Mouse (Mus musculus) limb, embryonic 14.5 days (tissue): ENCODE results near the gene Muc13. TPM values are rescaled to one million over a fixed set of nuclear protein-coding genes. Genes with fewer than 3 reads are reported as not detected.

Experiments used
- ATAC-seq: fragments of 200-750 bp; cut with Nextera tagmentation; 2 replicates; pipeline ENCODE4 v1.8.0; 2017; ENCODE audit warnings: low read depth, moderate number of reproducible peaks, moderate TSS enrichment; ENCODE audit not compliant: low FRiP score
- DNase-seq: peaks from one replicate; pipeline ENCODE4 v3.0.0-alpha.2; 2015; ENCODE audit warnings: low spot score
- H3K27ac ChIP-seq: fragments of 300-500 bp; sonication (generic); replicated peaks from 2 replicates; pipeline ENCODE4 v1.5.1; 2014; ENCODE audit warnings: low read depth, mild to moderate bottlenecking, low read length, moderate library complexity, mixed read lengths
- H3K27me3 ChIP-seq: fragments of 300-500 bp; sonication (generic); 2 replicates; pipeline ENCODE4 v1.6.1; 2014; ENCODE audit warnings: low read length, mixed read lengths; ENCODE audit not compliant: control insufficient read depth, insufficient read depth
- H3K36me3 ChIP-seq: fragments of 300-500 bp; sonication (generic); 2 replicates; pipeline ENCODE4 v1.6.1; 2014; ENCODE audit warnings: mild to moderate bottlenecking, low read length, moderate library complexity, mixed read lengths; ENCODE audit not compliant: control insufficient read depth, insufficient read depth
- H3K4me1 ChIP-seq: fragments of 300-500 bp; sonication (generic); 2 replicates; pipeline ENCODE4 v1.6.1; 2014; ENCODE audit warnings: antibody characterized with exemption, low read length, mixed read lengths; ENCODE audit not compliant: control insufficient read depth, insufficient read depth
- H3K4me2 ChIP-seq: fragments of 300-500 bp; sonication (generic); replicated peaks from 2 replicates; pipeline ENCODE4 v1.6.1; 2014; ENCODE audit warnings: low read depth, mild to moderate bottlenecking, low read length, moderate library complexity; ENCODE audit not compliant: severe bottlenecking
- H3K4me3 ChIP-seq: fragments of 300-500 bp; sonication (generic); replicated peaks from 2 replicates; pipeline ENCODE4 v1.5.1; 2014; ENCODE audit warnings: low read length
- H3K9ac ChIP-seq: fragments of 300-500 bp; sonication (generic); 2 replicates; pipeline ENCODE4 v1.6.1; 2014; ENCODE audit warnings: mild to moderate bottlenecking, low read depth, low read length, moderate library complexity; ENCODE audit not compliant: severe bottlenecking
- H3K9me3 ChIP-seq: fragments of 300-500 bp; sonication (generic); 2 replicates; pipeline ENCODE4 v1.6.1; 2016; ENCODE audit warnings: low read length; ENCODE audit not compliant: control insufficient read depth
- POLR2A ChIP-seq: fragments of 200-500 bp; IDR thresholded peaks from 2 replicates; pipeline ENCODE4 v1.8.0; 2012; ENCODE audit warnings: inconsistent platforms, mild to moderate bottlenecking, moderate library complexity, borderline replicate concordance; ENCODE audit not compliant: insufficient read depth, insufficient read length; ENCODE audit errors: extremely low read depth
- WGBS: fragments of 180-500 bp; shearing (Covaris S2); extraction: QIAGEN DNeasy Blood & Tissue Kit; methylation state at CpG from one replicate; pipeline ENCODE4 v1.1.7; 2014; 5-methylcytosine and 5-hydroxymethylcytosine counted together
- polyA plus RNA-seq, 2 experiments: library from polyadenylated mRNA; depleted of rRNA in 1 of 2; stranded (reverse) in 1 of 2; unstranded in 1 of 2; fragments of >200 nt; fragmentation: Nextera tagmentation in 1 of 2; extraction: Ambion mirVana in 1 of 2; gene quantifications; 2 replicates each; pipeline versions ENCODE4 v1.2.1 to v1.2.3; 2012 to 2014

The Muc13 gene
- polyA plus RNA-seq, 2 experiments = 0.12 to 0.25 TPM

GRCm38 (mm10) chr16:33764501-33765193 is 29.2 kb upstream of the Muc13 start:
- ATAC-seq (no peak), DNase-seq (no peak)
- no peak overlapping the region for H3K9ac ChIP-seq
- 64% methylated on average over 12 of the region's 12 CpGs for WGBS
- no peak overlapping the region for H3K4me2 ChIP-seq
- H3K27ac ChIP-seq = no peak overlapping the region
- no peaks in the 10 kb centered on the region for H3K27me3 ChIP-seq
- no peaks in the 10 kb centered on the region for H3K9me3 ChIP-seq
- no peak for TF ChIP-seq POLR2A
- no peak overlapping the region for H3K4me3 ChIP-seq
- no peaks in the 10 kb centered on the region for H3K4me1 ChIP-seq
- peaks cover 8% of the 10 kb centered on the region; the same call in 1 of the 2 replicates for H3K36me3 ChIP-seq

- no peak for DNase-seq
- 94% methylated on average over 2 of the region's 2 CpGs for WGBS
- no peak overlapping the region for H3K4me3 ChIP-seq
- H3K4me1 ChIP-seq = no peaks in the 10 kb centered on the region
- peaks cover 8% of the 10 kb centered on the region; the same call in 1 of the 2 replicates for H3K36me3 ChIP-seq
- ATAC-seq = no peak
- H3K27ac ChIP-seq = no peak overlapping the region
- TF ChIP-seq POLR2A = no peak
- no peaks in the 10 kb centered on the region for H3K27me3 ChIP-seq
- H3K9me3 ChIP-seq = no peaks in the 10 kb centered on the region
- no peak overlapping the region for H3K4me2 ChIP-seq
- no peak overlapping the region for H3K9ac ChIP-seq
Observed at GRCm38 (mm10) chr16:33765477-33765876, 28.4 kb upstream of the Muc13 start.

- no peaks in the 10 kb centered on the region for H3K9me3 ChIP-seq
- no peak for TF ChIP-seq POLR2A
- no peaks in the 10 kb centered on the region for H3K4me1 ChIP-seq
- ATAC-seq = no peak
- DNase-seq = no peak
- H3K4me2 ChIP-seq = no peak overlapping the region
- no peak overlapping the region for H3K9ac ChIP-seq
- no peak overlapping the region for H3K4me3 ChIP-seq
- H3K27ac ChIP-seq = no peak overlapping the region
- H3K27me3 ChIP-seq = no peaks in the 10 kb centered on the region
- 76% methylated on average over 12 of the region's 12 CpGs for WGBS
- H3K36me3 ChIP-seq = peaks cover 3% of the 10 kb centered on the region; the same call in 1 of the 2 replicates
Observed at GRCm38 (mm10) chr16:33766309-33766708, 27.5 kb upstream of the Muc13 start.

GRCm38 (mm10) chr16:33766757-33767156 is 27.1 kb upstream of the Muc13 start:
- Histone ChIP-seq H3K9me3 (no peaks in the 10 kb centered on the region), H3K4me2 (no peak overlapping the region), H3K9ac (no peak overlapping the region), H3K36me3 (peaks cover 3% of the 10 kb centered on the region; the same call in 1 of the 2 replicates), H3K4me1 (no peaks in the 10 kb centered on the region), H3K27me3 (no peaks in the 10 kb centered on the region), H3K4me3 (no peak overlapping the region), H3K27ac (no peak overlapping the region)
- 64% methylated on average over 15 of the region's 15 CpGs for WGBS
- ATAC-seq (no peak), DNase-seq (no peak)
- TF ChIP-seq POLR2A = no peak

- no peaks in the 10 kb centered on the region; the same call in 1 of the 2 replicates for H3K36me3 ChIP-seq
- no peaks in the 10 kb centered on the region for H3K9me3 ChIP-seq
- H3K27me3 ChIP-seq = no peaks in the 10 kb centered on the region
- H3K9ac ChIP-seq = no peak overlapping the region
- DNase-seq (no peak), ATAC-seq (no peak)
- no peak overlapping the region for H3K4me2 ChIP-seq
- H3K4me1 ChIP-seq = no peaks in the 10 kb centered on the region
- TF ChIP-seq POLR2A = no peak
- H3K27ac ChIP-seq = no peak overlapping the region
- WGBS = 85% methylated on average over 3 of the region's 3 CpGs
- no peak overlapping the region for H3K4me3 ChIP-seq
Observed at GRCm38 (mm10) chr16:33768491-33769278, 25.2 kb upstream of the Muc13 start.
